Mouse (Mus musculus) liver, embryonic 14.5 days (tissue): ENCODE data around the gene Rasa2.

Experiments
- CTCF ChIP-seq: IDR thresholded peaks from 2 replicates; pipeline ENCODE4 v1.5.1; 2016; ENCODE audit warnings: antibody characterized with exemption, low read depth, control low read depth
- EP300 ChIP-seq: IDR thresholded peaks from 2 replicates; pipeline ENCODE4 v1.6.1; 2016; ENCODE audit warnings: antibody characterized with exemption, low read depth

DNA sequence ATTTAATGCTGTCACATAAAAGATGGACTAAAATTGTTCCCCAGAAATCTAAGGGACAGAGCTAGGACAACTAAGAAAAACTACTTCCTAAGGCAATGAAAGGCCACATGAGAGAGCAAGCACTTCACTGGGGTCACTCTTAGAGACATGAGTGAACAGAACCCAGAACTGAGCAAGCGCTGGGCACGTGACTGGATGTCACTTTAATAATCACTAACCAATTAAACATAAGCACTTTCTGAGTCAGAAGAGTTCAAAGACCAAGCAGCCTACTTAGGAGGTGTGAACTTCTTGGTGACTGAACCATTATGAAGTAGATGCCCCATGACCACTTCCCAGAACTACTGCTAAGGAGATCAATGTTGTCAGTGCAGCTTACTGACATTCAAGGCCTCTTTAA, 20.6 kb downstream of the Rasa2 start:
- TF ChIP-seq CTCF (no peak), EP300 (no peak)
